Mouse (Mus musculus): ENCODE data around the gene Selplg. TPM values are rescaled to one million over a fixed set of nuclear protein-coding genes. Genes with fewer than 3 reads are reported as not detected.

Selplg gene
- 305 TPM for total RNA-seq (2023)

GRCm38 (mm10) chr5:113832490-113832901 lies at the start of gene Selplg:
Selplg (minus strand) TSS chr5:113832644.

GRCm38 (mm10) chr5:113800280-113800679 lies 32.2 kb downstream of the Selplg start, which contains the start of gene Tmem119:
Tmem119 (minus strand) TSS chr5:113800516.

GRCm38 (mm10) chr5:113772450-113772895 lies 60.0 kb downstream of the Selplg start, which contains the start of the genes Sart3 and Iscu:
Sart3 (minus strand) TSS chr5:113772510.
Iscu (plus strand) TSS chr5:113772748.

Other genes starting within 250 kb of the Selplg start
- gene Cmklr1, start 182.2 kb downstream of the Selplg start, total RNA-seq (2023) = 1.1 TPM
- gene 1700069L16Rik, start 107.9 kb downstream of the Selplg start, total RNA-seq (2023) = not detected
- 5.8 TPM for gene Ficd, start 96.8 kb downstream of the Selplg start, total RNA-seq (2023)
- 84.3 TPM for gene Sart3, start 60.1 kb downstream of the Selplg start, total RNA-seq (2023)
- 39.3 TPM for gene Iscu, start 59.9 kb downstream of the Selplg start, total RNA-seq (2023)
- gene Tmem119, start 32.1 kb downstream of the Selplg start, total RNA-seq (2023) = not detected
- 63.3 TPM for gene Coro1c, start 76.1 kb upstream of the Selplg start, total RNA-seq (2023)
- 37.2 TPM for gene Ssh1, start 161.2 kb upstream of the Selplg start, total RNA-seq (2023)
- gene Dao, start 171.1 kb upstream of the Selplg start, total RNA-seq (2023) = not detected
- 21.1 TPM for gene Usp30, start 232.8 kb upstream of the Selplg start, total RNA-seq (2023)

Measured in CD4-positive naive resting alpha-beta T cell, adult 76 days (primary cell).